Mouse (Mus musculus) adrenal gland, adult 18-20 months (tissue): Measurements from ENCODE around the gene Maea. TPM values are rescaled to one million over a fixed set of nuclear protein-coding genes. Genes with fewer than 3 reads are reported as not detected.
A peak's percentile ranks its signal among the peaks of the same experiment; 100 is the strongest.
"Not testable (repeated sequence)": the region's sequence is repeated elsewhere in the genome, so short reads cannot be mapped to it uniquely, and the experiment has no call there.

ENCODE experiments used
- DNase-seq, 2 experiments: peaks; one replicate each; pipeline ENCODE4 v3.0.0; 2021 to 2022; ENCODE audit warnings: low spot score in 2 of 2
- long read RNA-seq, 2 experiments: library from polyadenylated mRNA; stranded (forward); transcript quantifications; one replicate each; pipeline ENCODE4 v2.0.0; 2021
- total RNA-seq, 2 experiments: library from RNA; stranded (reverse); gene quantifications; 1 replicate in 1 of 2; 2 replicates in 1 of 2; pipeline ENCODE4 v1.2.3; 2021

Gene Maea
- 100 to 1,000 TPM; 111 to 122 TPM for total RNA-seq
- long read RNA-seq, experiment 1, transcript Maea-201 (9 exons, 2,193 nt) = major isoform, 115 of 125 reads
- long read RNA-seq, experiment 1, partial matches to known transcripts = 4 of 125 reads
- long read RNA-seq, experiment 1, other reads (novel, unspliced or antisense) = 6 of 125 reads
- long read RNA-seq, experiment 2, transcript Maea-201 (9 exons, 2,193 nt) = major isoform, 266 of 333 reads
- long read RNA-seq, experiment 2, transcript Maea-205 (2 exons, 496 nt) = minor isoform, 8 of 333 reads
- long read RNA-seq, experiment 2, partial matches to known transcripts = 46 of 333 reads
- long read RNA-seq, experiment 2, other reads (novel, unspliced or antisense) = 13 of 333 reads

- DNase-seq = peak; percentile 88 to 90
Observed at GRCm38 (mm10) chr5:33335273-33335976, at the start of gene Maea. Gene Maea, plus strand, starts transcription at chr5:33335509.

GRCm38 (mm10) chr5:33293796-33294430, 41.4 kb upstream of the Maea start:
- no peak for DNase-seq

GRCm38 (mm10) chr5:33297164-33297563, 38.1 kb upstream of the Maea start:
- DNase-seq = peak in 1 of 2 experiments; percentile 3

- DNase-seq = no peak
Observed at GRCm38 (mm10) chr5:33301801-33302200, 33.5 kb upstream of the Maea start.

GRCm38 (mm10) chr5:33310704-33311462, 24.4 kb upstream of the Maea start:
- DNase-seq = no peak

GRCm38 (mm10) chr5:33312192-33312591, 23.1 kb upstream of the Maea start:
- DNase-seq = no peak

- DNase-seq = no peak
Observed at GRCm38 (mm10) chr5:33324491-33324890, 10.8 kb upstream of the Maea start.

- no peak for DNase-seq
Observed at GRCm38 (mm10) chr5:33334381-33335272, 682 bp upstream of the Maea start.

- peak; percentile 29 to 44 for DNase-seq
Observed at GRCm38 (mm10) chr5:33335977-33336360, 660 bp downstream of the Maea start.

- DNase-seq = no peak
Observed at GRCm38 (mm10) chr5:33337206-33337605, 1.9 kb downstream of the Maea start.

GRCm38 (mm10) chr5:33341165-33341564, 5.9 kb downstream of the Maea start:
- DNase-seq = no peak

- not testable (repeated sequence) for DNase-seq
Observed at GRCm38 (mm10) chr5:33342248-33342647, 6.9 kb downstream of the Maea start.

- DNase-seq = no peak
Observed at GRCm38 (mm10) chr5:33342821-33343220, 7.5 kb downstream of the Maea start.

GRCm38 (mm10) chr5:33343571-33343970, 8.3 kb downstream of the Maea start:
- DNase-seq = no peak

GRCm38 (mm10) chr5:33344070-33344469, 8.8 kb downstream of the Maea start:
- DNase-seq = no peak

GRCm38 (mm10) chr5:33347620-33348019, 12.3 kb downstream of the Maea start:
- no peak for DNase-seq

- DNase-seq = no peak
Observed at GRCm38 (mm10) chr5:33349205-33349604, 13.9 kb downstream of the Maea start.

GRCm38 (mm10) chr5:33349706-33350105, 14.4 kb downstream of the Maea start:
- no peak for DNase-seq

- no peak for DNase-seq
Observed at GRCm38 (mm10) chr5:33351556-33352272, 16.4 kb downstream of the Maea start.

GRCm38 (mm10) chr5:33352273-33352645, 16.9 kb downstream of the Maea start:
- DNase-seq = no peak
